8 mouse cellular contexts compared by ENCODE assay signal in genomic region chr1:74816612-74817199, GRCm38 (mm10). TPM values are rescaled to one million over a fixed set of nuclear protein-coding genes. Genes with fewer than 3 reads are reported as not detected.
DNase-seq lines count a peak whose midpoint lies in the region; ATAC-seq and TF ChIP-seq lines count a peak whose summit lies in the region.

No protein-coding gene starts in this region.

- no peak for TF ChIP-seq CTCF in olfactory bulb, adult 2 months (IDR thresholded peaks at IDR 0.05; ENCODE audit: insufficient read depth, low read depth, low read length)

- peak overlapping the region; percentile 96 for H3K27ac ChIP-seq in hindbrain, embryonic 10.5 days
- H3K27ac ChIP-seq in lung, embryonic 15.5 days, result peak overlapping the region; percentile 85
- peak overlapping the region; percentile 76 for H3K27ac ChIP-seq in olfactory bulb, adult 2 months (ENCODE audit: insufficient read depth, low read depth, low read length)

- WGBS in hindbrain, embryonic 10.5 days, result 7% methylated on average over 38 of the region's 38 CpGs
- WGBS in lung, embryonic 15.5 days, result 2% methylated on average over 38 of the region's 38 CpGs
- 2% methylated on average over 38 of the region's 38 CpGs for WGBS in olfactory bulb, adult 2 months

- peaks cover 25% of the 10 kb centered on the region for H3K4me1 ChIP-seq in hindbrain, embryonic 10.5 days (replicated peaks)
- 0 out of 2 replicates have a peak, but pooled peaks cover 5% of the 10 kb centered on the region for H3K4me1 ChIP-seq in lung, embryonic 15.5 days
- H3K4me1 ChIP-seq in olfactory bulb, adult 2 months (ENCODE audit: control insufficient read depth, insufficient read depth, low read length), result 0 out of 2 replicates have a peak, but pooled peaks cover 2% of the 10 kb centered on the region

- H3K9me3 ChIP-seq in hindbrain, embryonic 10.5 days, result no peaks in the 10 kb centered on the region
- no peaks in the 10 kb centered on the region for H3K9me3 ChIP-seq in lung, embryonic 15.5 days

- peak overlapping the region; percentile 68 for H3K4me2 ChIP-seq in lung, embryonic 15.5 days

- peak overlapping the region; percentile 77 for H3K4me3 ChIP-seq in hindbrain, embryonic 10.5 days
- peak overlapping the region; percentile 69 for H3K4me3 ChIP-seq in lung, embryonic 15.5 days
- H3K4me3 ChIP-seq in olfactory bulb, adult 2 months (ENCODE audit: insufficient read depth, low read depth, low read length), result peak overlapping the region; percentile 62

- DNase-seq in MEL-GATA-1-ER (ENCODE audit: extremely low read depth, low read depth), result peak; percentile 72
- peak; percentile 90 for DNase-seq in cerebellum, adult 9-10 months
- DNase-seq in hindbrain, embryonic 10.5 days (ENCODE audit: low spot score), result peak; percentile 93
- DNase-seq in layer of hippocampus, adult 9-10 months (ENCODE audit: low spot score), result peak; percentile 78
- peak; percentile 83 to 87 for DNase-seq in thymus, adult 18-20 months

- no peaks in the 10 kb centered on the region for H3K36me3 ChIP-seq in hindbrain, embryonic 10.5 days
- H3K36me3 ChIP-seq in lung, embryonic 15.5 days, result no peaks in the 10 kb centered on the region

- peak; percentile 72 for TF ChIP-seq POLR2A in olfactory bulb, adult 2 months (IDR thresholded peaks at IDR 0.05; ENCODE audit: insufficient read depth, low read depth, low read length)

- H3K27me3 ChIP-seq in hindbrain, embryonic 10.5 days (ENCODE audit: insufficient read depth, poor library complexity, severe bottlenecking), result peaks cover 18% of the 10 kb centered on the region
- no peaks in the 10 kb centered on the region; the same call in 1 of the 2 replicates for H3K27me3 ChIP-seq in lung, embryonic 15.5 days

- peak overlapping the region; percentile 79 for H3K9ac ChIP-seq in lung, embryonic 15.5 days

- peak; percentile 87 for ATAC-seq in frontal cortex, adult (ENCODE audit: low TSS enrichment)
- peak; percentile 87 for ATAC-seq in lung, embryonic 15.5 days (ENCODE audit: borderline replicate concordance, extremely low read depth, low FRiP score, low TSS enrichment)

RNA-seq across cellular contexts. Expression of gene Wnt10a, which starts 25.4 kb away (rescaled TPM):
- polyA plus RNA-seq in hindbrain, embryonic 10.5 days (2016; fragmentation: Nextera tagmentation; extraction: Ambion mirVana), result 0.87 and 1.6 TPM in 2 replicates
- polyA plus RNA-seq in lung, embryonic 15.5 days (2015; fragmentation: Nextera tagmentation; extraction: Ambion mirVana), result 0.20 and 0.25 TPM in 2 replicates
- not detected in 2 replicates for polyA plus RNA-seq in olfactory bulb, adult 2 months (2012; ENCODE audit: insufficient read depth, insufficient read length, low replicate concordance, missing spikeins)

RNA-seq across cellular contexts. Expression of gene Cdk5r2, which starts 38.0 kb away (rescaled TPM):
- 0.96 and 2.6 TPM in 2 replicates for polyA plus RNA-seq in hindbrain, embryonic 10.5 days (2016; fragmentation: Nextera tagmentation; extraction: Ambion mirVana)
- polyA plus RNA-seq in lung, embryonic 15.5 days (2015; fragmentation: Nextera tagmentation; extraction: Ambion mirVana), result not detected in 2 replicates
- not detected in 2 replicates for polyA plus RNA-seq in olfactory bulb, adult 2 months (2012; ENCODE audit: insufficient read depth, insufficient read length, low replicate concordance, missing spikeins)

RNA-seq across cellular contexts. Expression of gene Wnt6, which starts 45.0 kb away (rescaled TPM):
- 15.5 and 18.2 TPM in 2 replicates for polyA plus RNA-seq in hindbrain, embryonic 10.5 days (2016; fragmentation: Nextera tagmentation; extraction: Ambion mirVana)
- polyA plus RNA-seq in lung, embryonic 15.5 days (2015; fragmentation: Nextera tagmentation; extraction: Ambion mirVana), result 1.2 TPM in 2 replicates
- polyA plus RNA-seq in olfactory bulb, adult 2 months (2012; ENCODE audit: insufficient read depth, insufficient read length, low replicate concordance, missing spikeins), result not detected in 2 replicates

Comparison
In these comparisons a context has a peak if more than half of its experiments do, and no peak if none do; other contexts are left out.
1. Peak in every context shown above with its lines: DNase-seq, ATAC-seq, H3K4me3 ChIP-seq and H3K27ac ChIP-seq.